Mouse (Mus musculus) heart, postnatal 0 days (tissue): ENCODE measurements around the gene Prkaca. TPM values are rescaled to one million over a fixed set of nuclear protein-coding genes. Genes with fewer than 3 reads are reported as not detected.

Experiments used
- ATAC-seq: fragments of 200-750 bp; cut with Nextera tagmentation; 2 replicates; pipeline ENCODE4 v1.8.0; 2017; ENCODE audit warnings: low read depth, moderate number of reproducible peaks, moderate library complexity; ENCODE audit not compliant: insufficient read depth
- DNase-seq: peaks from one replicate; pipeline ENCODE4 v3.0.0-alpha.2; 2016; ENCODE audit warnings: low spot score
- H3K27ac ChIP-seq: fragments of 300-500 bp; sonication (generic); 2 replicates; pipeline ENCODE4 v1.5.1; 2014; ENCODE audit warnings: low read depth, mild to moderate bottlenecking
- H3K27me3 ChIP-seq: fragments of 300-500 bp; sonication (generic); 2 replicates; pipeline ENCODE4 v1.6.1; 2014; ENCODE audit warnings: low read length, mixed read lengths; ENCODE audit not compliant: control insufficient read depth, insufficient read depth
- H3K36me3 ChIP-seq: fragments of 300-500 bp; sonication (generic); replicated peaks from 2 replicates; pipeline ENCODE4 v1.6.1; 2014; ENCODE audit warnings: low read length, mixed read lengths; ENCODE audit not compliant: control insufficient read depth, insufficient read depth
- H3K4me1 ChIP-seq: fragments of 300-500 bp; sonication (generic); 2 replicates; pipeline ENCODE4 v1.6.1; 2014; ENCODE audit warnings: antibody characterized with exemption; ENCODE audit not compliant: control insufficient read depth, insufficient read depth
- H3K4me2 ChIP-seq: fragments of 300-500 bp; sonication (generic); 2 replicates; pipeline ENCODE4 v1.6.1; 2014; ENCODE audit warnings: low read depth, mild to moderate bottlenecking, low read length, moderate library complexity
- H3K4me3 ChIP-seq: fragments of 300-500 bp; sonication (generic); 2 replicates; pipeline ENCODE4 v1.5.1; 2014; ENCODE audit warnings: low read depth, low read length
- H3K9ac ChIP-seq: fragments of 300-500 bp; sonication (generic); replicated peaks from 2 replicates; pipeline ENCODE4 v1.6.1; 2014; ENCODE audit warnings: low read depth, low read length, mixed read lengths
- H3K9me3 ChIP-seq: fragments of 300-500 bp; sonication (generic); replicated peaks from 2 replicates; pipeline ENCODE4 v1.6.1; 2016; ENCODE audit warnings: low read length; ENCODE audit not compliant: control insufficient read depth
- CTCF ChIP-seq: IDR thresholded peaks from 2 replicates; pipeline ENCODE4 v1.5.1; 2016; ENCODE audit warnings: antibody characterized with exemption, control low read depth, low read depth
- EP300 ChIP-seq: IDR thresholded peaks from 2 replicates; pipeline ENCODE4 v1.6.1; 2016; ENCODE audit warnings: antibody characterized with exemption, low read depth
- WGBS: fragments of 180-500 bp; shearing (Covaris S2); extraction: QIAGEN DNeasy Blood & Tissue Kit; methylation state at CpG from one replicate; pipeline ENCODE4 v1.1.7; 2014; 5-methylcytosine and 5-hydroxymethylcytosine counted together
- polyA plus RNA-seq: library from polyadenylated mRNA; unstranded; fragments of >200 nt; fragmentation: Nextera tagmentation; extraction: Ambion mirVana; gene quantifications from 2 replicates; pipeline ENCODE4 v1.2.1, GENCODE M21; 2015
- total RNA-seq: library from RNA; depleted of rRNA; stranded (reverse); fragments of >200 nt; gene quantifications from 2 replicates; pipeline ENCODE4 v1.2.3, GENCODE M21; 2014; ENCODE audit warnings: low replicate concordance

Gene Prkaca
- total and polyA plus RNA-seq, 2 experiments from 2014 or later = 246 to 312 TPM

DNA sequence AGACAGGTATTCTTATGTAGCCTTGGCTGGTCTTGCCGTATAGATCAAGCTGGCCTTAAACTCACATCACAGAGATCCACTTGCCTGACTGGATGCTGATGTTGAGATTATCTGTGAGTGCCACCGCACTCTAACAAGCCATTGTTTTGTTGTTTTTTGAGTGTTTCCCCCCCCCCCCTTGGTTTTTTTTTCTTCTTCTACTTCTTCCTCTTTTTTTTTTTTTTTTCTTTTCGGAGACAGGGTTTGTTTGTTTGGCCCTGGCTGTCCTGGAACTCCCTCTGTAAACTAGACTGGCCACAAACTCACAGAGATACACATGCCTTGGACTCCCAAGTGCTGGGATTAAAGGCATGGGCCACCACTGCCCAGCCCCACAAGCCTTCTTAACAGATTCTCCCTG is 21.2 kb downstream of the Prkaca start:
- Histone ChIP-seq H3K27me3 (no peaks in the 10 kb centered on the region), H3K27ac (no peak overlapping the region)

DNA sequence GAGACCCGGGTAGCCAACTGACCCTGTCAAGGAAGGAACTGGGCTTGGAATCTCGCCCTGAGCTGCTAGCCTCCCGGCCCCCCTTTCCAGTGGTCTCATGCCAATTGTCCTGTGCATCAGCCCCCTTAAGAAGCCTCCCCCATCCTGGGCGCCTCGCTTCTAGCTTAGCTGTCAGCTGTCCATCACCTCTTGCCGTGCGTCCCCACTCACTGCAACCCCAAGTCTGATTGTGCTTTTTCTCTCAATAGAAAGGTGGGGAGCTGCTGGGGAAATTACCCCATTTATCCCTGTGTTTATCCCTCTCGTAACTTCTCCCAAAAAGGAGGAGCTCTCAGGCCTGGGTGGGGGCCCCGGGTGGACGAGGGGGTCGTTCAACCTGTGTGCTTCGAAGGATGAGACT is 23.2 kb downstream of the Prkaca start:
- H3K4me3 ChIP-seq = no peak overlapping the region
- TF ChIP-seq CTCF = no peak
- TF ChIP-seq EP300 = no peak
- peak overlapping the region; percentile 71 for H3K4me2 ChIP-seq
- ATAC-seq (no peak), DNase-seq (no peak)
- WGBS = 36% methylated on average over 12 of the region's 12 CpGs
- H3K9ac ChIP-seq = 0 out of 2 replicates have a peak overlapping the region, but pooled peaks have one; percentile 78
- H3K4me1 ChIP-seq = 0 out of 2 replicates have a peak, but pooled peaks cover 5% of the 10 kb centered on the region
- no peaks in the 10 kb centered on the region for H3K27me3 ChIP-seq
- H3K27ac ChIP-seq = peak overlapping the region; percentile 91; the same call in 1 of the 2 replicates
- H3K36me3 ChIP-seq = peaks cover 45% of the 10 kb centered on the region
- no peaks in the 10 kb centered on the region for H3K9me3 ChIP-seq

More for the DNA sequence above, 21.2 kb downstream of the Prkaca start:
- H3K4me1 ChIP-seq = 0 out of 2 replicates have a peak, but pooled peaks cover 5% of the 10 kb centered on the region
- no peak overlapping the region for H3K4me3 ChIP-seq
- ATAC-seq (no peak), DNase-seq (no peak)
- TF ChIP-seq EP300 (no peak), CTCF (no peak)
- peaks cover 52% of the 10 kb centered on the region for H3K36me3 ChIP-seq
- WGBS = 77% methylated on average over 3 of the region's 3 CpGs
- no peaks in the 10 kb centered on the region for H3K9me3 ChIP-seq
- H3K9ac ChIP-seq = no peak overlapping the region
- H3K4me2 ChIP-seq = no peak overlapping the region

DNA sequence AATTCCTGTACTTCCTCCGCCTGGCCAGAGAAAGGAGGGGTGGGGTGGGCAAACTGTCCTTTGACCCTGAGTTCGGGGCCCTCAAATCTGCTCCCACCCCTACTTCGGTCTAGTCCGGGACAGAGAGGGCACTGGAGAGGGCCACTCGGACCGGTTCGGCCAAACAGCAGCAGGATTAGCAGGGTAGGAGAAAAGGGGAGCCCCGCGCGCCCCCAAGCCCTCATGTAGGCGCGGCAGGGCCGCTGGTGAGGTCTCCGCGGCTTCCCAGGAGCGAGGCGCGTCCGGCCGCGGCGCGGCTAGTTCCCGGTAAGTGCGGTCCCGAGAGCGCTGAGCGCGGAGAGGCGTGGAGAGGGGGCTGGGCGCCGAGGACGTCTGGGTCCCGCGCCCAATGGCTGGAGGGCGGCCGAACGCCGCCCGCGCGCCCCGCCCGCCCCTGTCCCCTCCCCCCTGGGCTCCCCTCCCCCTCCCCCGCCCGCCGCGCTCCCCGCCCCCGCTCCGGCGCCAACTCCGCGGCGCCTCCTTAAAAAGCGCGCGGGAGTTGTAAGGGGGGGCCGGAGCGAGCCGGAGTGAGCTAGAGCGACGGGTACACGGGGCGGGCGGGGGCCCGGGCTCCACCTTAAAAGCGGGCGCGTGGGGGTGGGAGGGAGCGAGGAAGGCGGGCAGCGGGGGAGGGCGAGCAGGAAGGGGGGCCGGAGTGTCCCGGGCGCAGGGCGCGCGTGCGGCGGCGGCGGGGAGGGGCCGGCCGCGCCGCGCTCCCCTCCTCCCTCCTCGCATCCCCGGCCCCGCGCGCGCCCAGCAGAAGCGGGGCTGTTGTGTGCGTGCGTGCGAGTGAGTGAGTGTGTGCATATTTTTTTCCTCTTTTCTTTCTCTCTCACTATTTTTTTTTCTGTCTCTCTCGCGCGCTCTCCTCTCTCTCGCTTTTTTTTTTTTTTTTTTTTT is 24.0 kb downstream of the Prkaca start:
- H3K4me2 ChIP-seq = peak overlapping the region; percentile 71
- H3K9me3 ChIP-seq = no peaks in the 10 kb centered on the region
- DNase-seq (peak; percentile 90), ATAC-seq (peak; percentile 86)
- H3K4me1 ChIP-seq = 0 out of 2 replicates have a peak, but pooled peaks cover 5% of the 10 kb centered on the region
- H3K27me3 ChIP-seq = no peaks in the 10 kb centered on the region
- peak overlapping the region; percentile 78 for H3K9ac ChIP-seq
- peak overlapping the region; percentile 92 for H3K4me3 ChIP-seq
- WGBS = under 1% methylated on average over 47 of the region's 103 CpGs
- no peak for TF ChIP-seq CTCF
- TF ChIP-seq EP300 = peak; percentile 24; the same call in 1 of the 2 replicates
- peak overlapping the region; percentile 91 for H3K27ac ChIP-seq
- H3K36me3 ChIP-seq = peaks cover 44% of the 10 kb centered on the region

DNA sequence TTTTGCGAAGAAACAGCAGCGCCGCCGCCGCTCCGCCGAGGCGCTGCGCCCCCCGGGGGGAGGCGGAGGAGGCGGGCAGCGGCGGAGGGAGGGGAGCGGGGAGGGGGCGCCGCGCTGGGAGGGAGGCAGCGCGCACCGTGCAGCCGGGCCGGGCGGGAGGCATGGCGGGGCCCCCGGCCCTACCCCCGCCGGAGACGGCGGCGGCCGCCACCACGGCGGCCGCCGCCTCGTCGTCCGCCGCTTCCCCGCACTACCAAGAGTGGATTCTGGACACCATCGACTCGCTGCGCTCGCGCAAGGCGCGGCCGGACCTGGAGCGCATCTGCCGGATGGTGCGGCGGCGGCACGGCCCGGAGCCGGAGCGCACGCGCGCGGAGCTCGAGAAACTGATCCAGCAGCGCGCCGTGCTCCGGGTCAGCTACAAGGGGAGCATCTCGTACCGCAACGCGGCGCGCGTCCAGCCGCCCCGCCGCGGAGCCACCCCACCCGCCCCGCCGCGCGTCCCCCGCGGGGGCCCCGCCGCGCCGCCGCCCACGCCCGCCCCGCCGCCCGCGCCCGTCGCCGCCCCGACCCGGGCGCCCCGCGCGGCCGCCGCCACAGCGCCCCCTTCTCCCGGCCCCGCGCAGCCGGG is 24.8 kb downstream of the Prkaca start, which contains the start of gene Samd1:
Samd1 (plus strand) TSS at position 162 of the 631 bp plus-strand sequence.
- H3K9me3 ChIP-seq = no peaks in the 10 kb centered on the region
- peak within 1 kb of the TSS; percentile 91 for H3K27ac ChIP-seq
- DNase-seq (no peak), ATAC-seq (peak; percentile 8; the same call in 1 of the 2 replicates)
- TF ChIP-seq CTCF = no peak
- H3K36me3 ChIP-seq = peaks cover 37% of the 10 kb centered on the region
- no peaks in the 10 kb centered on the region for H3K27me3 ChIP-seq
- H3K4me1 ChIP-seq = 0 out of 2 replicates have a peak, but pooled peaks cover 5% of the 10 kb centered on the region
- peak within 1 kb of the TSS; percentile 92 for H3K4me3 ChIP-seq
- peak within 1 kb of the TSS; percentile 71 for H3K4me2 ChIP-seq
- peak within 1 kb of the TSS; percentile 78 for H3K9ac ChIP-seq
- WGBS = under 1% methylated on average over 52 of the region's 112 CpGs

DNA sequence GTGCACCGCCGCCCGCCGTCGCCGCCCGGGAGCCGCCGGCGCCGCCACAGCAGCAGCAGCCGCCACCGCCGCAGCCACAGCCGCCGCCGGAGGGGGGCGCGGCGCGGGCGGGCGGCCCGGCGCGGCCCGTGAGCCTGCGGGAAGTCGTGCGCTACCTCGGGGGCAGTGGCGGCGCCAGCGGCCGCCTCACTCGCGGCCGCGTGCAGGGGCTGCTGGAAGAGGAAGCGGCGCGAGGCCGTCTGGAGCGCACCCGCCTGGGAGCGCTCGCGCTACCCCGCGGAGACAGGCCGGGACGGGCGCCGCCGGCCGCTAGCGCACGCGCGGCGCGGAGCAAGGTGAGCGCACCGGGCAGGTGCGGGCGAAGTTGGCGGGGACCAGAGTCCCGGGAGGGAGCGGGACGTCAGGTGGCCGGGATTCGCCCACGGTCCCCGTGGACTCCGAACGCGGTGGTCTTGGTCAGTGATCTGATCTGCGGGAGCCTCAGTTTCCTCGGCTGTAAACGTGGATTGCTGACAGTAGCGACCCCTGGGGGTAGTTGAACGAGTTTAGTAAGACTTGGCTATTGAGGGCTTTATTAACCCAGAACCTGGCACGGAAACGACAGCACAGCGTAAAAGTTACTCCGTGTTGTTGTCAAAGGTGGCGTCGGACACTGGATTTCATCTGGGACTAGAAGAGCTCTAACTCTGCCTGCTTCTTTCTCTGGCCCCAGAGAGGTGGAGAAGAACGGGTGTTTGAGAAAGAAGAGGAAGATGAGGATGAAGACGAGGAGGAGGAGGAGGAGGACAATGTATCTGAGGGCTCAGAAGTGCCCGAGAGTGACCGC is 25.7 kb downstream of the Prkaca start:
- Histone ChIP-seq H3K36me3 (peaks cover 35% of the 10 kb centered on the region), H3K27ac (peak overlapping the region; percentile 79), H3K4me3 (peak overlapping the region; percentile 61), H3K27me3 (no peaks in the 10 kb centered on the region), H3K4me1 (peaks cover 14% of the 10 kb centered on the region; the same call in 1 of the 2 replicates), H3K4me2 (peak overlapping the region; percentile 71), H3K9me3 (no peaks in the 10 kb centered on the region), H3K9ac (peak overlapping the region; percentile 35)
- DNase-seq = peak; percentile 45
- 1% methylated on average over 74 of the region's 92 CpGs for WGBS
- ATAC-seq = peak; percentile 16
- TF ChIP-seq EP300 (no peak), CTCF (peak; percentile 43)
